Mouse (Mus musculus): ENCODE measurements at regions not wholly inside any gene's neighbourhood (a gene's known extent, or its start where the extent isn't known, plus 50 kb on each side); places are given as distances from the start of the nearest gene placed in this dataset.
"Not testable (repeated sequence)": the region's sequence is repeated elsewhere in the genome, so short reads cannot be mapped to it uniquely, and the experiment has no call there.

GRCm38 (mm10) chr13:7007091-7007490 lies 358.5 kb upstream of the Pfkp start:
- DNase-seq (ENCODE audit: low spot score in 2 of 2) = no peak

GRCm38 (mm10) chr13:6998508-6999278 lies 350.1 kb upstream of the Pfkp start:
- DNase-seq (ENCODE audit: low spot score in 2 of 2) = not testable (repeated sequence)

- no peak for DNase-seq (ENCODE audit: low spot score in 2 of 2)
Observed at GRCm38 (mm10) chr13:6998094-6998493, 349.5 kb upstream of the Pfkp start.

- no peak for DNase-seq (ENCODE audit: low spot score in 2 of 2)
Observed at GRCm38 (mm10) chr13:6992323-6992994, 343.9 kb upstream of the Pfkp start.

DNA sequence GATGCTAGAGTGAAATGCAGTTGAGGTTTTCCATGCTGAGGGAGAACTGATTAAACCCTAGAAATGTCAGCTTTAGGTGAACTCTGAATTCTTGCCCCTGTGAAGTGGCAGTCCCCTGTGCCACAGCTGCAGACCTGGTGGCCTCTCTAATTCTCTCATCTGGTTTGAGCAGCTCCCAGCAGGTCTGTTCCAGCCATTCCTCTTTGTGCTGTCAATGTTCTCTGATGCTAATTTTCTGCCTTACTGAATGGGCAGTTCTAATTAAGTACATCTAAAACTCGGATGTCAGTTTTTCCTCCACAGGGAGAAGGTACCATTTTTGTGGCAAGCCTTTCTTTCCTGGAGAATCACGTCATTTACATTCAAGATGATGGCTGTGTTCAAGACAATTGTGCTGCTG lies 343.1 kb upstream of the Pfkp start:
- no peak for DNase-seq (ENCODE audit: low spot score in 2 of 2)

- DNase-seq (ENCODE audit: low spot score in 2 of 2) = no peak
Observed at GRCm38 (mm10) chr13:6985012-6985996, 336.7 kb upstream of the Pfkp start.

DNA sequence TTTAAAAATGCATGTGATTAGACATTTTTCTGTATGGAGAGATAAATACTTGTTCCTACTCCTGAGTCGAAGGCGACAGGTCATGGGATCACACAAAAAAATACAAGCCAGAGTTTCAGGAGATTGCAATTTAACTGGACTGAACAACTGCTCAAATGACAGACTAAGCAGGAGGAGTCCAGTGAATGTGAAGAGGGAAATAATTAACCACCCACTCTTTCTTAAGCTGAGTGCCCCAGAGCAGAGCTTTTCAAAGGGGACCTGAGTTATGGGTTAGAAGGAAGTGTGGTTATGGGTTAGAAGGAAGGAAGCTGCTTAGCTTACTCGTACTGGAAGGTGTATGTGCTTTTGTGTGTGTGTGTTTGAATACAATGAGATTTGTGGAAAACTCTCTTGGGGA lies 307.1 kb upstream of the Pfkp start:
- no peak for DNase-seq (ENCODE audit: low spot score in 2 of 2)

DNA sequence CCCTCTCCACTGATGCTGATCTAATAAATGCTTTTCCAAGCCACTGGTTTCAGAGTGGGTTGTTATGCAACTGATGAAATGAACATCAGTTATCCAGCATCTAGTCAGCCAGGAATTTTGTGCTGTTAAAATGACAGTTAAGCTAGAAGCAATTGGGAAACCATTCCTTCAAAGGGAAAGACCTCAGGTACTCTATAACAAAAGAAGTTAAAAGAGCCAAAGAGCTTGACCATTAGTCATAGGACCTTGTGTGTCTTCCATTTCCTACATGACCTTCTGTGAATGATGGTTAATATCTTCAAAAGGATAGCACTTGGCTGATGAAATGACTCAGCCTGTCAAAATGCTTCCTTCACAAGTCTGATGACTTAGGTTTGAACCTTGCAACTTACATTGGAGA lies 275.6 kb upstream of the Pfkp start:
- DNase-seq (ENCODE audit: low spot score in 2 of 2) = no peak

DNA sequence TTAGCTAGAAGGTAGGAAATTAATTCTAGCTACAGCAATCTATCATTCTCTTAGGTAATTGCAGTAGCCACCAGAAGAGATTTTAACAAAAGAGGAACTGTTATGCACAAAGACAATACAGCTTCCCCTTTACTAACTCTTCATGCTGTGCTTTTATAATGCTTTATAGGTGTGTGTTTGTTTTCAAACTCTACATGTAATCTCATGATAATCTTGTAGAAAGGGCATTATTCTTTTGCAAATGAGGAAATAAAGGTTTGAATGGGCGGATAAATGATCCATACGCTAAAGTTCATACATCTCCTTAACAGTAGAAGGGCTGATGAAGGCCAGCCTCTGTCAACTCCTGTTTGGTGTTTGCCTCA lies 273.8 kb upstream of the Pfkp start:
- no peak for DNase-seq (ENCODE audit: low spot score in 2 of 2)

DNA sequence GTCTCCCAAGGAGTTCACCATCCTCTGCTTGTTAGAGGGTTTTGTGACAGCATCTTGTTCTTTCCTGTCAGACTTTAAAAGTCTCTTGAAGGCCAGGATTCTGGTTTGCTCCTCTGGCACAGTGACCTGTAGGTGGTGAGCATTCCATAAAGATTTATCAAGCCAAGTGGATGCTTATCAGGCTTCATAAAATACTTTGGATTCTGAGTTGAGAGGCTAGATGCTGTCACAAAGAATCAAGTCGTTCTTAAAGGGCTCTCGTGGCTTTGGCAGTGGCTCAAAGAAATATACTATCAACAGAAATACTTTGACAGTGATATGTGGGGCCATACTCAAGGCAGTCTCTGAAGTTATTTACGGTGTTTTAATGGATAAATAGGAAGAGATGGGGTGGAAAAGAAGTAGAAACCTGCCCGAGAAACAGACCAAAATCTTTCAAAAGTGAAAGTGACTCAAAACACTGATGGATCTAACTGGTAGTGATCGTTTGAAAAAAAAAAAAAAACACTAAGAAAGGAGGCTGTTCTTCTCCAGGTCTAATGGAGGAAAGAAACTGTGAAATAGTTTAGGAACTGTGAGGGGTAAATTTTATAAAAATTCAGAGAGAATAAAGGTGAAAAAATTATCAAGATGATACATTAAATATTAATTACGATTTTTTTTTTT lies 273.2 kb upstream of the Pfkp start:
- no peak for DNase-seq (ENCODE audit: low spot score in 2 of 2)

DNA sequence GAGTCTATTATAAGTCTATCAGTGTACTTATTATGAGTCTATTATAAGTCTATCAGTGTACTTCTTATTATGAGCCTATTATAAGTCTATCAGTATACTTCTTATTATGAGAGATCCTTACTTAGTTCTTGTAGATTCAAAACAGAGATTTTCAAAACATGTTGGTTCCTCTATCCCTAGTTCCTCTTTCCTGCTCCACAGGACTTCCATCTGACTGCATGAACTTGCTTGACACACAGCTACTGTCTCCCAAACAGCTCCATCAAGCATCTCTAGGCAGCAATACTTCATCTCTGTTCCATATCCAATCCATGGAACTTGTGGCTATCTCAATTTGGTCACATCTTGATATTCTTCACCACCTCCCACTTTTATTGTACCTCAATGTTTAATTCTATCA lies 257.4 kb upstream of the Pfkp start:
- no peak for DNase-seq (ENCODE audit: low spot score in 2 of 2)

DNA sequence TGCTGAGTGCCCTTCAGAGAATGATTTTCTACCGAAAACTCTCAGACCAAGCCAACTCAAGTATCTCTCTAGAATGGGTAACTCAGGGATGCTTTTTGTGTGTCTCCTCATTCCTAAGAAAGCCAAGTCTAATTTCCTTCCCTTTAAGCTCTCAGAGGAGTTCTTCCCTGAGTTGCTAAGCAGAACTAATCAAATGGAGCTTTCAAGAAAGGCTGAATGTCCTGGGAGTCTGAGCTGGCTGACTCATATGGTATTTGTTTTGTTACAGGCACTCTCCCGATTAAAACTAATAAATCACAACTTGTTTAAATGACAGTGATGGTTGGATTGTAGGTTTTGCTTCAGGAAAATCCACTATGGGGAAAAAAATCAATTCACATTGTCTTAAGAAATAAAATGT lies 253.1 kb upstream of the Pfkp start:
- DNase-seq (ENCODE audit: low spot score in 2 of 2) = no peak

DNA sequence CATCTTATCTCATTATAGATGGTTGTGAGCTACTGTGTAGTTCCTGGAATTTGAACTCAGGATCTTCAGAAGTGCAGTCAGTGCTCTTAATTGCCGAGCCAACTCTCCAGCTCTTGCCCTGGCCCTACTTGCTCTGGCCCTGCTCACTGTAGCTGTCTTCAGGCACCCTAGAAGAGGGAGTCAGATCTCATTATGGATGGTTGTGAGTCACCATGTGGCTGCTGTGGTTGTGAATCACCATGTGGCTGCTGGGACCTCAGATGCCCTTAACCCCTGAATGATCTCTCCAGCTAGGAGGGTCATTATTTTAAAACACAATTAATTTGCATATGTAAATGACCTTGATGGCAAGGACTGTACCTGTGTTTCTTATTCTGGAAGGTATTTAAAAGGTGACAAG lies 249.1 kb upstream of the Pfkp start:
- no peak for DNase-seq (ENCODE audit: low spot score in 2 of 2)

- DNase-seq (ENCODE audit: low spot score in 2 of 2) = no peak
Observed at GRCm38 (mm10) chr13:6891458-6892076, 243.0 kb upstream of the Pfkp start.

- DNase-seq (ENCODE audit: low spot score in 2 of 2) = not testable (repeated sequence)
Observed at GRCm38 (mm10) chr13:6889446-6889845, 240.9 kb upstream of the Pfkp start.

DNA sequence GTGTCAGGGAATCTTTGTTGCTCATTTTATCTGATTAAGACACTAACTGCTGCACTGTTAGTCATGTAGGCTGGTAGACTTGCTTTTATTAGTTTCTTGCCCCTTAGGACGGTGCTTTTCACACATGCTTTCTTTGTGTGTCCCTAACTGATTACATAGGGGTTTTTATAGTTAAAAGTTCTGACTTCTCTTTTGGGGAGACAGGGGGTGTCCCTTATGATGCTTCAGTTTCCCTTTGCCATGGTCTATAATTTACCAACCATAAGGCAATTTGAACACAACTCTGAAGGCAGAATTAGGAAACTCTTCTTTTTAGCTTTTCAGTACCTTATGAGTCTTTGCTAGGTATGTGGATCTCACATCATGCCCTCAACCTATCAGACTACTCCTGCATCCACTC lies 239.8 kb upstream of the Pfkp start:
- DNase-seq (ENCODE audit: low spot score in 2 of 2) = no peak

GRCm38 (mm10) chr13:6877018-6877901 lies 228.7 kb upstream of the Pfkp start:
- no peak for DNase-seq (ENCODE audit: low spot score in 2 of 2)

DNA sequence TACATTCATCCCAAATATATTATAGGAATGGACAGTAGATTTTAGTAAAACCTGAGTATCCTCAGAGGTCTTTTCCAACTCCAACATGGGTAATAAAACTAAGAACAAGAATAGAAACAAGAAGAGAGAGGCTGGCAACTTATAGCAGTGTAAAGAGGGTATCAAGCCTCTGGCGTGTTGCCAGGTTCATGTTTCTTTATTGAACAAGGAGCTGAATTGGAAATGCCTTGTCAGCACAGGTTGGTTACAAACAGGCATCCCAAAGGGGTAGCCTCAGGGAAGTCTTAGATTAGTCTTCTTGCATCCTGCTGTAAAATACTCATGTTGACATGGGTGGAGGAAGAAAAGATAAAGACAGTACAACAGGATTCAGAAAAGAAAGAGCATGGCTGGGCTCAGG lies 213.6 kb upstream of the Pfkp start:
- DNase-seq (ENCODE audit: low spot score in 2 of 2) = no peak

- DNase-seq (ENCODE audit: low spot score in 2 of 2) = no peak
Observed at GRCm38 (mm10) chr13:6859551-6859950, 211.0 kb upstream of the Pfkp start.

Measured in frontal cortex, postnatal 25 days (tissue).